18 mouse cellular contexts compared by ENCODE assay signal in genomic region chr4:145257751-145258434, GRCm38 (mm10). TPM values are rescaled to one million over a fixed set of nuclear protein-coding genes. Genes with fewer than 3 reads are reported as not detected.
DNase-seq lines count a peak whose midpoint lies in the region; ATAC-seq and TF ChIP-seq lines count a peak whose summit lies in the region.
"Had no signal": no experiment of that assay in that cellular context is flagged by ENCODE, and none has a peak within 500 bp of the region (broad histone marks: within the 10 kb centered on the region; RNA-seq: fewer than 3 reads in every experiment).

No protein-coding gene starts in this region.

- no peak for TF ChIP-seq CTCF in gastrocnemius, adult 2 months (IDR thresholded peaks at IDR 0.05)
- no peak for TF ChIP-seq CTCF in bone marrow, adult 2 months (IDR thresholded peaks at IDR 0.05; ENCODE audit: control insufficient read depth, insufficient read depth, low read length)

- peak; percentile 68 for ATAC-seq in megakaryocyte, adult 5-6 weeks (ENCODE audit: poor library complexity, severe bottlenecking)
- ATAC-seq: inflammation-experienced regulatory T-cells, adult 6 months had no signal

- intact Hi-C loops in gastrocnemius, adult 2 months (cut with DNase I), result no loop called here
- intact Hi-C loops in gastrocnemius, postnatal 36 days (cut with DNase I), result no loop called here

- no peak for DNase-seq in gastrocnemius, adult 2 months
- no peak for DNase-seq in gastrocnemius, postnatal 36 days
- DNase-seq in 3134 (ENCODE audit: extremely low read depth, insufficient read length, low spot score), result peak; percentile 67
- DNase-seq in right cerebral cortex, postnatal 14 days, result no peak
- no peak for DNase-seq in adrenal gland, adult 2 months
- no peak for DNase-seq in left cerebral cortex, adult 9 months (ENCODE audit: low spot score in 2 of 2)
- DNase-seq: cerebellum, postnatal 14 days; lung, adult 18-20 months had no signal

- H3K4me1 ChIP-seq in bone marrow, adult 2 months (ENCODE audit: control insufficient read depth, insufficient read depth, low read length), result peaks cover 9% of the 10 kb centered on the region
- H3K4me1 ChIP-seq: embryonic facial prominence, embryonic 12.5 days; heart, embryonic 13.5 days had no signal

- H3K4me3 ChIP-seq in gastrocnemius, adult 2 months, result no peak overlapping the region
- no peak overlapping the region for H3K4me3 ChIP-seq in bone marrow, adult 2 months (replicated peaks; ENCODE audit: control insufficient read depth, low read depth, low read length)
- H3K4me3 ChIP-seq: embryonic facial prominence, embryonic 12.5 days; heart, embryonic 13.5 days had no signal

- 52% methylated on average over 5 of the region's 5 CpGs for WGBS in bone marrow, adult 2 months

- peak overlapping the region; percentile 3; the same call in 1 of the 2 replicates for H3K27ac ChIP-seq in gastrocnemius, adult 2 months
- H3K27ac ChIP-seq in bone marrow, adult 2 months (ENCODE audit: control insufficient read depth, insufficient read depth, low read depth, low read length, poor library complexity), result peak overlapping the region; percentile 79
- H3K27ac ChIP-seq: embryonic facial prominence, embryonic 12.5 days; heart, embryonic 13.5 days; kidney, postnatal 0 days had no signal

- no peak for TF ChIP-seq POLR2A in bone marrow, adult 2 months (IDR thresholded peaks at IDR 0.05; ENCODE audit: borderline replicate concordance, control insufficient read depth, low read depth, low read length)

RNA-seq across cellular contexts. Expression of gene Tnfrsf1b, which starts 11.2 kb away (rescaled TPM):
- 1 to 10 TPM; 2.5 to 3.0 TPM for total RNA-seq in gastrocnemius, adult 2 months (2021)
- 1 to 10 TPM; 2.5 to 3.1 TPM for total RNA-seq in gastrocnemius, postnatal 36 days (2021)
- polyA plus RNA-seq in bone marrow, adult 2 months (2011; ENCODE audit: insufficient read depth, insufficient read length, low replicate concordance, missing spikeins), result 3.6 and 14.0 TPM in 2 replicates
- total RNA-seq in megakaryocyte, adult 5-6 weeks (2015), result 107 and 112 TPM in 2 replicates
- total RNA-seq in megakaryocyte, adult 5-6 weeks (2017), result 113 and 122 TPM in 2 replicates
- total RNA-seq in adrenal gland, adult 2 months (2021), result 10 to 100 TPM in 1 of 2 experiments, 1 to 10 TPM in 1; 6.9 to 10.6 TPM
- polyA plus RNA-seq in adrenal gland, adult 2 months (2012; rRNA removed), result 13.2 and 14.7 TPM in 2 replicates
- total RNA-seq: G1E had no signal
- polyA plus RNA-seq: G1E had no signal

RNA-seq across cellular contexts. Expression of gene Tnfrsf8, which starts 57.1 kb away (rescaled TPM):
- under 1 TPM in 1 of 2 experiments, not detected in 1; 0.10 TPM for total RNA-seq in gastrocnemius, adult 2 months (2021)
- under 1 TPM in 1 of 2 experiments, not detected in 1; 0.10 TPM for total RNA-seq in gastrocnemius, postnatal 36 days (2021)
- not detected in 2 replicates for polyA plus RNA-seq in bone marrow, adult 2 months (2011; ENCODE audit: insufficient read depth, insufficient read length, low replicate concordance, missing spikeins)
- 1.1 and 2.7 TPM in 2 replicates for total RNA-seq in megakaryocyte, adult 5-6 weeks (2015)
- total RNA-seq in megakaryocyte, adult 5-6 weeks (2017), result 1.7 and 2.8 TPM in 2 replicates
- total RNA-seq in adrenal gland, adult 2 months (2021), result under 1 TPM; 0.28 to 0.40 TPM
- 0.25 and 0.28 TPM in 2 replicates for polyA plus RNA-seq in adrenal gland, adult 2 months (2012; rRNA removed)
- total RNA-seq: gastrocnemius, adult 18-20 months; hematopoietic stem cell, adult 5-6 weeks had no signal
- polyA plus RNA-seq: forebrain, embryonic 11.5 days; G1E had no signal

Comparison
In these comparisons a context has a peak if more than half of its experiments do, and no peak if none do; other contexts are left out.
1. RNA of gene Tnfrsf1b, which starts 11.2 kb away (total RNA-seq): 107 to 122 TPM in megakaryocyte, adult 5-6 weeks; 6.9 to 10.6 TPM in adrenal gland, adult 2 months, 2.5 to 3.1 TPM in gastrocnemius, postnatal 36 days and 2.5 to 3.0 TPM in gastrocnemius, adult 2 months; every median in the first group is over 4 times any median in the second.